Mouse (Mus musculus): ENCODE measurements around the gene Pbld2. TPM values are rescaled to one million over a fixed set of nuclear protein-coding genes. Genes with fewer than 3 reads are reported as not detected.

Pbld2 gene
- total RNA-seq (2021) = 1 to 10 TPM; 3.2 to 6.4 TPM
- long read RNA-seq, experiment 1, partial matches to known transcripts = 20 of 25 reads
- long read RNA-seq, experiment 1, other reads (novel, unspliced or antisense) = 5 of 25 reads
- long read RNA-seq, experiment 2, partial matches to known transcripts = 6 of 8 reads
- long read RNA-seq, experiment 2, other reads (novel, unspliced or antisense) = 2 of 8 reads

DNA sequence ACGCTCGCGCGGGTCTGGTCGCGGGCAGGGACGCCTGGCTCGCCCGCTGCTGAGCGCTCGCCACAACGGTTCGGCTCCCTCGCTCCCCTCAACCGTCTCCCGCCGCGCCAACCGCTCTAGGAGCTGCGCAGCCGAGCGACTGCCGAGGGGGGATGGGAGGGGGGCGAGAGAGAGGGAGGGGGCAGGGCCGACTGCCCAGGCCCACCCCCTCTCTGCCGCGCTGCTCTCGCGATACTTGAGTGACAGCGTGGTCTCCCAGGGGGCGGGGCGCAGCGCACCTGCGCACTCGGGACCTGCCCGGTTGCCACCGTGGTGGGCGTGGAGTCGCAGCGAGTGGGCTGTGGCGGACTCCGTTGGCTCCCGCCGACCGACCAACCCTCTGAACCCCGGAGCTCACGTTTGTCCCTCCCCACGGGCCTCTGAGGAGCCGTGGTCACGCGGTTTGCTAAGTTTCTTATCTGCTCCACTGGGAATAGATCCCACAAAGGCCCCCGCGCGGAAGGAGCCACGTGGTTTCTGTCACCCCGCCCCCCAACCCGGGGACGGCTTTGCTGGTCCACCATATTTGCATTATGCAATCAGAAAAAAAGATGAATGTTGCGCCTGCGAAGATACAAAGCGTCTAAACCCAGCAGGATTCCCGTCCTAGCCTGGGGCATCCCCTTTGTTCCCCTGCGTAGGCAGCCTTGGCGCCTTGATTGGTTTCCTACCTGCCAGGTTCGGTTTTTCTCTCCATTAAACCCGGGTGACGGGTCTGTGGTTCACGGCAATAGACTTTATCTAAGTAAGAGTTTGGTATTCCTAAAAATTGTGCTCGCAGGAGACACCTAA lies at the start of gene Pbld2, which contains the start of gene Hnrnph3:
Pbld2 (plus strand) TSS at position 567 of the 831 bp plus-strand sequence.
Hnrnph3 (minus strand) TSS at position 469 of the 831 bp plus-strand sequence.
- peak; percentile 99 for DNase-seq

DNA sequence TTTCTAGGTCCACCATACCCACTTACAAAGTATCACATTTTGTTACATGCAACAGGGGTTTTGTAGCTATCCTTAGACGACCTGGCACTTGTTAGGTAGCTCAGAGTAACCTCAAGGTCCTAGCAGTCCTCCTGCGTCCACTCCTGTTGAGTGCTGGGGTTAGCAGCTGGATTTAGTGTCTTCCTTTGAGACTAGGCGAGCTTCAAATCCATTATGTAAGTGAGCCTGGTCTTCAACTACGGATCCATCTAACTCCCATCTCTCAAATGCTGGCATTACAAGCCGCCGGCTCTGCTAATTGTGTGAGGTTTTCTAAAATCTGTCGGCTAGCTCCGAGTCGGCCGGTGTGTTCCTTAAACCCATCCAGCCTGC lies 44.5 kb upstream of the Pbld2 start:
- DNase-seq = no peak

DNA sequence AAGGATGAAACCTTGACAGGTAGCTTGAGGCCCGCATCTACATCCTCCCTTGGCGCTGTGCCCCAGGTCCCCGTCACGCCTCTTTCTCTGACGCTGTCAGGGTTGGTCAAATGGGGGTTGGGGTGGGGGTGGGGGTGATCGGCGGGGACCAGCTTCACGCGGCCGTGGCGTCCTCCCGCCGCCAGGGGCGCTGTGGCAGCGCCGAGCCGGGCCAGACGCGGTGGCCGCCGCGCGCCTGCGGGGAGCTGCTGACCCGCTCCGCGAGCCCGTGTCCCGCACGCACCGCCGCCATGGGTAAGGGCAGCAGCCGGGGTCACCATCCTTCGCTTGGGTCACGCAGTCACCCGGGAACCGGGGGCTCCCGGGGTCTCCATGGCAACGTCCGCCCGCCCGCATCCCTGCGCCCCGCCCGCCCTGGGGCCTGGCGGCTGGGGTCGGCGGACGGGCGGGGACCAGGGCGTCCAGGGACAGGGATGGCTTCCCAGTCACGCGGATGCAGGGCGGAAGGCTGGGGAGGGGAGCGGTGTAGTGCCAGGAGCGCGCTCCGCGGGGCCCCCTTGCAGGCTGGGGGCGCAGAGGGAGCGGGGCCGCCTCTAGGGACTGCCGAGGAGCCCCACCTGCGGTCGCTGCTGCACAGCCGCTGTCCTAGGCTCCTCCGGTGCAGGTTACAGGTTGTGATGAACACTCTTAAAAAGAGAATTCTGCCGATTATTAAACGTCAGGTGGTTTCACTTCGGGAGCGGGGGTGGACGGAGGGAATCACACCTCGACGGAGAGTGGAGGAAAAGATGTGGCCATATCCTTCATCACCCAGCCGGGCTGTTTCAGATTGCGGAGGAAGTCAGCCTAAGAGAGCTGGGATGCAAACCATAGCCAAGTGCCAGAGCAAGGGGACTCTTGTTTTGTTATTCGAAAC lies 43.8 kb upstream of the Pbld2 start, which contains the start of gene Rufy2:
Rufy2 (plus strand) TSS at position 185 of the 916 bp plus-strand sequence.
- DNase-seq = peak; percentile 92

DNA sequence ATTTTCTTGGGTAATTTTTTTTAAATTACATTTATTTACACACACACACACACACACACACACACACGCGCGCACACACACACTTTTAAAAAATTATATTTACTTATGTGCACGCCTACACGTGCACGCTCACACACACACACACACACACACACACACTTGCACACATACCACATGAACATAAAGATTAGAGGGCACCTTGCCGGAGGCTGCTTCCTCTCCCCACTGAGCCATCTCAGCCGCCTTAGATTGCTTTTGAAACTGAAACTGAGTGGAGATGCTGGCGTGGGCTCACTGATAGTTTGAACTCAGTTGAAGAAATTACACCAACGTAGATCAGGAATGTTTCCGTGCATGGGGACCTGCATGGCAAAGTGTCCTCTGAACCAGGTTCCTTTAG lies 40.0 kb upstream of the Pbld2 start:
- DNase-seq = no peak

DNA sequence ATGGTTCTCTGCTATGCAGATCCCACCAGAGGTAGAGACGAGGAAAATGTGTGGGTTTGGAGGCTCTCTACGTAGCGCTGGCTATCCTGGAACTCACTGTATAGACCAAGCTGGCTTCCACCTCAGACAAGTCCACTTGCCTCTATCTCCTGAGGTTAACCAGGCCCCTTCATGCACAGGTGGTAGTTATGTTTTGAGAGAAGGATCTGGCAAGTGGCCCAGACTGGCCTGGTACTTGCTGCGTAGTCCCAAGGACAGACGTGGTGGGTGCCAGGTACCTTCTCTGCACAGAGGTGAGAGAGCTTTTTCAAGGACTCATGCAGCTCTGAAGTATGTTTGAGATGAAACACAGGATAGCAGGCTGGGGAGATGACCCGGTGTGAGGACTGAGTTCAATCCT lies 39.6 kb upstream of the Pbld2 start:
- DNase-seq = no peak

DNA sequence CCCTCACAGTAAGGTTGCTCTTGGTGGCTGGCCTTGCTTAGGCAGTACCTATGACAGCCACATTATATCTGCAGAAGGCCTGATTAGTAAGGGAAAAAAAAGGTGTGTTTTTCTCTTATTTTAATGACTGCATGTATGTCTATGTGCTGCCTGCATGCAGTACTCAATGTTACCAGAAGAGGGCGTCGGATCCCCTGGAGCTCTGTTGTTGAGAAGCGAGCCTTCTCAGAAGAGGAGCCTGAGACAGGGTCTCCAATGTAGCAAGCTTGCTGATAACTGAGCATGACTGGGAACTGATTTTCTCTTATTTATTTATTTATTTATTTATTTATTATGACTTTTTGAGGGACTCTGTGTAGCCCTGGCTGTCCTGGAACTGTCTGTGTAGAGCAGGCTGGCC lies 36.8 kb upstream of the Pbld2 start:
- DNase-seq = peak; percentile 45

DNA sequence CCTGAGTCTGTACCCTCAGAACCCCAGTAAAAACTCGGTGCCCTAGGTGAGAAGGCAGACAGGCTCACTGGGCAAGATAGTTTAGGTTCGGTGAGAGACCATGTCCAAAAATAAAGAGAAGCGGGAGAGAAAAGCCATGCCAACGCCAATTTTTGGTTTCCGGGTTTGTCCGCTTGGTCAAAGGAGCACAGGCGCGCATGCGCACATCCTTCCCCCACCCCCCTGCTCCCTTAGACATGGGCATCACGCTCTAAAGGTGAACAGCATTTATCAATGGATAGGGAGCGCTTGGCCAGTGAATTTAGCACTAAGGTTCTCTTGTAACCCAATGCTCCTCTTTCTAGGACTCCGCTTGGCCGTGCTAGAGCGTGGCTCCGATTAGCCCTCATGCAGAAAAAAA lies 33.5 kb upstream of the Pbld2 start:
- no peak for DNase-seq

DNA sequence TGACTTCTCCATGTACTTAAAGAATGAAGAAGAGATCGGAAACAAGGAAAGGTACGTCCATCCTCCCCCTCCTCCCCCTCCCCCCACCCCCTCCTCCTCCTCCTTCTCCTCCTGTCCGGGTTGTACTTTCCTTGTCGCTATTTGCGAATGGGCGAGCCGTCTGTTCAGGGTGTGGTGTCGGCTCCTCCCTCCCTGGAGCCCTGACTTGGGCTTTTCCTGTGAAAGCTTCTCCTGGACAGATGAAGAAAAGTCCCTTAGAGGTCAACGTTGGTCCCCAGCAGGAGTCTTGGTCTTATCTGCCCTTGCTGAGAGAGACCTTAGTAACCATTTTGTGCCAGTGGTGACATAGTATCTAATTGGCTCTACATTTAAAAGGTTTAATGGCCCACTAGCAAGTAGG lies 30.1 kb upstream of the Pbld2 start:
- DNase-seq = no peak

DNA sequence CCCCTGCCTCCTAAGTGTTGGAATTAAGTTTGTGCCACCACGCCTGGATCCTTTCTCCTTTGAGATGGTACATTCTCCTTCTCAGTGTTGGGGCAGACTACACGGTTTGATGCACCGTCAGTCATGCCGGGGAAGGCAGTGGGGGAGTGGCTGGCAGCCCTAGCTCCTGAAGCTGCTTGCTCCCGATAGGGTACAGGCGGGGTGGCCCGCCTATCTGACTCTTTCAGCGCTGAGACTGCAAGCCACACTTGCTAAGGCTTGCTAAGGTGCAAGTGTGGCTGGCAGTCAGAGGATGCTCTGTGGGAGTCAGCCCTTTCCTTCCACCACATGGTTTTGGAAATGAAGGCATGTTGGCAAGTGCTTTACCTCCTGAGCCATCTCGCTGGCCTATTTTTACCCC lies 23.5 kb upstream of the Pbld2 start:
- no peak for DNase-seq

DNA sequence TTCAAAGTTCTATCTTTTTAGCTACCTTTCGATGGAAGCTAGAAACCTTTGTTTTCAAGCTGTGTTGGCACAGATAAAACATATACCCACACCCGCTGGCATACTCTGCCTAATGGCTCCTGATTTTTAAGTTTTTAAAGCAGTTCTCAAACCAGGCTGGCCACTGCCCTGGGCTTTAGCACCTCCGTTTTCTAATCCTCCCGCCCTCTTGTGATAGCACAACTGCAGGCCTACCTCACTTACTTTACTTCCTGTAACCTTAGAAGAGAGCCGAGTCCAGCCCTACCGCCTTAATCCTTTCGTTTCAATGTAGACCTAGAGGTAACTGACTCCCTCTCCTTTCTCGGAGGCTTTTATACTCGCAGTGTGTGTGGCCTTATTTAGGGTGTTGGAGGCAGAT lies 20.9 kb upstream of the Pbld2 start:
- DNase-seq = no peak

DNA sequence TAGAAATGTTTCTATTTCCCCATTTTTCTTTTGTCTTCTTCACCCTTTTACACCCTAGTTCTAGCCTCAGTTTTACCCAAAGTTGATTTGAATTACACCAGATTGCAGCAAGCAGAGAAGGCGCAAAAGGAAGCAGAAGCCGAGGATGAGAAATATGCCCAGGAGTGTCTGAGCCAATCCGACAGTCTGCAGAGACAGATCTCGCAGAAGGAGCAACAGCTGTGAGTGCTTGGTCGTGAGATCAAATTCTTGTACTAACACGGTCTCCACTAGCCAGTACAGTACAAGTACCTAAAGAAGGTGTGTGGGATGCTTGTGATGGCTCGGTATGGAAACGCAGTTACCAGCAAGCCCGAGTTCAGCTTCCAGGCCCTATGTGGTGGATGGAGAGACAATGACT lies 19.6 kb upstream of the Pbld2 start:
- DNase-seq = no peak

DNA sequence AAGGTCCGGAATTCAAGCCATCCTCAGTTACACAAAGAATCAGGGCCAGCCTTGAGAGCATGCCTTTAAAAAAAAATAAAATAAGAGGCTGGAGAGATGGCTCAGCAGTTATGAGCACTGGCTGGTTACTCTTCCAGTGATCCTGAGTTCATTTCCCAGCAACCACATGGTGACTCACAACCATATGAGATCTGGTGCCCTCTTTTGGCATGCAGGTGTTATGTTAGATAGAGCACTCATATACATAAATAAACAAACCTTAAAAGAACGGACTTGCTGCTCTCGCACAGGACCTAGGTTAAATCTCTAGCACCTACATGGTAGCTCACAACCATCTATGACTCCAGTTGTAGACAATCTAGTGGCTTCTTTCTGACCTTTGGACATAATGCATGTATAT lies 15.9 kb upstream of the Pbld2 start:
- no peak for DNase-seq

DNA sequence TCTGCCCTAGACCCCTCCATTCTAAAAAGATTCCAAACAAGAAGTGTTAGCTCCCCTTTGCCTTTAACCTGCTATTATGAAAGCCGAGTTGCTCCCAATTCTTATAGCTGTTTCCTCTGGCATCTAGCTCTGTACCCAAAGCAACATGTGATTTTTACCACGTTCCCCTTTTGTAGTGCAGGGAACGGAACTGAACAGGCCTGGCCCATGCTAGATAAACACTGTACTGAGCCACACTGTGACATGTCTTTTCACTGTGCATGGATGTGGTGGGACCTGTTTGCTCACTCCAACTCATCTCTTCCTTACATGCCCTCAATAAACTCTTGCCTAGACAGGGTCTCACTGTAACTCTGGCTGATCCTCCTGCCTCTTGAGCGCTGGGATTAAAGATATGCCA lies 13.8 kb upstream of the Pbld2 start:
- DNase-seq = no peak

DNA sequence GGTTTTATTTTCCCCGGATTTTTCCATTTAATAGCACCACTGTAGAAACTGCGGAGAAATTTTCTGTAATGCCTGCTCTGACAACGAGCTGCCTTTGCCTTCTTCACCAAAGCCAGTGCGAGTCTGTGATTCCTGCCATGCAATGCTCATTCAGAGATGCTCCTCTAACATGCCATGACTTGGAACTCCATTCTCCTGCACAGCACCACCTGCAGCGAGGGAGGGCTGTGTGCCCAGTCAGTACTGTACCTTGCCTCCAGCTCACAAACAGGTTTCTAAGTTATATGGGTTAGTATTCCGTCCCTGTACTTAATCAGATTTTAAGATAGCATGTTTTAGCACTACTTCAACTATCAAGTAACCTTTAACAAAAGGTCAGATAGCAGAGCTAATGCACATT lies 12.6 kb upstream of the Pbld2 start:
- DNase-seq = no peak

DNA sequence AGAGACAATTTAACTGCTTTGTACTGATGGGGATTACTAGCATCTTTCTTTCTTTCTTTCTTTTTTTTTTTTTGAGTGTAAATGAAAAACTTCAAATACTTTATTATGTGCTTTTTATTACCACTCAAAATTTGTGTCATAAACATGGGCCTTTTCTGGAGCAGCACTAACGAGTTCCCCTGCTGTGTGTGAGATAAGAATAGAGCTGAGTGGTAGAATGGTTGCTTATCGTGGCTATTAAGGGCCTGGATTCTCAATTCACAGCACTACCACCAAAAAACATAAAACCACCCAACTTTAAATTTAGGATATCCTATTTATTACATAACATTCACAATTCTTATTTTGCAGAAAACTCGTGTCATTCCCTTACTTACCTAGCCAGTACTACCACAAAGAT lies 10.6 kb upstream of the Pbld2 start:
- no peak for DNase-seq

DNA sequence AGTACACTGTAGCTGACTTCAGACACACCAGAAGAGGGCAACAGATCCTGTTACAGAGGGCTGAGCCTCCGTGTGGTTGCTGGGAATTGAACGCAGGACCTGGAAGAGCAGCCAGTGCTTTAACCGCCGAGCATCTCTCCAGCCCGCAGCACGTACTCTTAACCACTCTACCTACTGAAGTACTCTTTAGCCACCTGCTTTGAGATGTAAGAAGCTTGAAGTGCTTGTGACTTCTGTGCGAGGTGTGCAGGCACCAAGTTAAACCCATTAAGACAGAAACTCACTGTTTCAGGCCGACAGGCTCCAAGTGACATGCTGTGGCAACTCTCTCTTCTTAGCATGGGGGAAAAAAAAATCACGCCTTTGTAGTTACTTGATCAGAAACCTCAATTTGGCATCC lies 9.9 kb upstream of the Pbld2 start:
- DNase-seq = no peak

DNA sequence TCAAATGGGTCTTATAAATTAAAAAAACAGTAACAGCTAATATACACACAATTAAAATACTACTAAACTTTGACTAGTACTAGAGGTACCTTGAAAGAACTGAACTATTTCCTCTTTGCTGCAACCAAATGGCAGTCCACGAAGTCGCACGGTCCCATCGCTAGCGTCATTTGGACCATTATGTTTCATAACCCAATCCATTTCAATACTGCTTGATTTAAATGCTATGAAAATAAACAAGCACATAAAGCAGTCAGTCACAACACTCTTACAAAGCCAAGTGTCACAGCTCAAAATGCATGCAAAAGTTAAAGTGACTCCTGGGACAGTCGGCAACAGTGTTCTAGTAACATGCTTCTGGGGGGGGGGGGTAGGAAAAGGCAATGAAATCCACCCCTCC lies 4.8 kb upstream of the Pbld2 start:
- no peak for DNase-seq

DNA sequence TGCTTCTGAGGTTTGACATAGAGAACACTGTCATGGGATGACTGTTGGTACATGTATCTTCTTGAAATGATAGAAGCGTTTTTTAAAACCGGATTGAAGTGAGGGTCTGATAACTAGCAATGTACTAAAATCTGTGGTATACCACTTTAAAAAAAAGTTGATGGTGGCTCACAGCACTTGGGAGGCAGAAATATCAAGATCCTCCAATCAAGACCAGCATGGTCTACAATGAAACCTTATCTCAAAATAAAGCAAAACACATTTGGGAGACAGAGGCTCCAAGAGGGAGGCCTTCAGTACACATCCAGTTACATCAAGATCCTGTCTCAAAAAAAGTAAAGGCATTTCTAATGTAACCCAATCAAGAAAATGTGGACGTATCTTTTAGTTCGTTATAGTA lies 2.4 kb upstream of the Pbld2 start:
- DNase-seq = no peak

DNA sequence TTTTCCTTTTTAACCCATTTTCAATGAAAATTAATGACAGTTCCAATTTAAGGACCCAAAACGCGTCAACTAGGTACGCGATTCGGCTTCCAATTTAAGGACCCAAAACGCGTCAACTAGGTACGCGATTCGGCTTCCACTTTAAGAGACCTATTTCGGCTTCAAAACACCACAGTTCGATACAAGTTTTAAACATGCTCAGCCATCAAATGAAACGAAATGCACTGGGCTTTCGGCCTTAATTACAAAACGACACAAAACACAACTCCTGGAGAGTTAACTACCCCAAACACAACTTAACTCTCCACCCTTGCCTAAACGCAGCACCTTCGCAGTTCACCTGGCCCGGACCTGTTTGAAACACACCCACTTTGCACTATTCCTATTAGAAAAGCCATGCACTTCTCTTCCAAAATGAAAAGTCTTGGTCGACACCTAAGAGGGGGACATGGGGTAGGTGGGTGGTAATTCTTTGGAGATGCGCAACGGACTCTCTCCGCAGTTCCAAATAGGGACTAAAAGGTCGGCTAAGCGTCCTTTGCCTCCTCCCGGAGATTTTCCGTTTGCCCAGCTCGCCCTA lies 1.5 kb upstream of the Pbld2 start:
- no peak for DNase-seq

DNA sequence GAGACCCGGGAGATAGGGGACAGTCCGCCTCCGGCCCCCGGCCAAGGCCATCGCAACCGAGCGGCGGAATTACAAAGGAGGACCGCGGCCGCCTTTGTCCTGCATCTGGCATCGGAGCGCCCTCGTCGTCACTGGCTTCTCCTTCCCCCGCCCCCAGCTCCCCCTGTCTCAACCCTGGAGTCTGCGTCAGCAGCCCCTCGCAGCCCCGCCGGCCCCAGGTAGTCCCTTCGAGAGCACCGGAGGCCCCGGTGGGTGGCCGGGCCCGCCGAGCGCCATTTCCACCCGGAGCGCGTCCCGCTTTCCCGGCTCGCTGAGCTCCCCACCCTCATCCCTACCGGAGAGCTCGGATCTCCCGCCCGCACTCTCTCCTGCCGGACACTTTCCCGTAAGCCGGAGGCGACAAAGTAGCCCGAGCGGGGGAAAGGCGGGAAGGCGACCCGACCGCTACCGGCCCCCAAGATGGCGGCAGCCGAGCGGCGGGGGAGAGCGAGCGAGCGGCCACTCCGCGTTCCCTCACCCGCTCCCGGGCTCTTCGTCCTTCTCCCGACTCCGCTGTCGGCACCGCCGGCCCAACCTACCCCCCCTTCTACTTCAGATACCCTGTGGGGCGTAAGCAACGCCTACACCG lies 880 bp upstream of the Pbld2 start:
- DNase-seq = peak; percentile 84

DNA sequence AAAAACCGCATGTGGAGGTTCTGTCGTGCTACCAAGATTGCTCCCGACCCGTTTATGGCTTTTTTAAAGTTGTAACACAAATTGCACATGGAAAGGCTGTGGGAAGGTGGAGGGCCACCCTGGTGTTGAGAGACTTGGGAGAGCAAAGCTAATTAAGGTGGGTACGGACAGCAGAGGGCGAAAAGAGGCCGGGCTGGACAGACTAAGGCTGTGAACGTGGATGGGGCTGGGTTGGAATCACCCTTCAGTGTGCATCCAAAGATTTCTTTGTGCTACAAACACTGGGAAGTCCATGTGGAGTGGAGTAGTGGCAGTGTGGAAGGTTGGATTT lies 430 bp downstream of the Pbld2 start:
- peak; percentile 74 for DNase-seq

DNA sequence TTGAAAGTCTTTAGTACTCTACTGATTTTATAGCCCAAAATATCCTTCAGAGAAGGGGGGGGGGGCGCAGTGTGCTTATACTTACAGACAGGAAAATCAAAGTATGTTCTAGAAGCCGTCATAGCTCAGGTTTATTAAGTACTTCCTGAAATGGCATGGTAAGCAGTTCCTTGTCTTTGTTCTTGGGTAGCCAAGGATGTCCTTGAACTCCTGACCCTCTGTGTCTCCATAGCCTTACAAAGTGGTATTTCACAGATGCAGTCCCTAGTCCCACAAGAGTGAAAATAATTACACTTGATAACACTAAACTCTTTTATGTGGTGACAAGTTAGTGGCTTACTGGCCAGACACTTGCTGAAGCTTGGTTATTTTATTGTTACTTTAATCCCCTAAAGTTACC lies 901 bp downstream of the Pbld2 start:
- DNase-seq = no peak
